Mouse (Mus musculus) testis, adult 2 months (tissue): Measurements from ENCODE around the gene Adgrb3. TPM values are rescaled to one million over a fixed set of nuclear protein-coding genes. Genes with fewer than 3 reads are reported as not detected.

ENCODE experiments used
- H3K27ac ChIP-seq: fragments of 200-500 bp; 2 replicates; pipeline ENCODE4 v1.5.1; 2012; ENCODE audit warnings: low read depth, low read length; ENCODE audit not compliant: control insufficient read depth, insufficient read depth
- H3K27me3 ChIP-seq: fragments of 200-500 bp; 2 replicates; pipeline ENCODE4 v1.6.1; 2012; ENCODE audit warnings: mild to moderate bottlenecking, low read length, moderate library complexity; ENCODE audit not compliant: control insufficient read depth, insufficient read depth
- H3K36me3 ChIP-seq: fragments of 200-500 bp; 2 replicates; pipeline ENCODE4 v1.6.1; 2012; ENCODE audit warnings: mild to moderate bottlenecking, low read length; ENCODE audit not compliant: control insufficient read depth, insufficient read depth
- H3K4me1 ChIP-seq: fragments of 200-500 bp; 2 replicates; pipeline ENCODE4 v1.6.1; 2012; ENCODE audit warnings: low read length; ENCODE audit not compliant: control insufficient read depth, insufficient read depth
- H3K4me3 ChIP-seq: fragments of 200-500 bp; 2 replicates; pipeline ENCODE4 v1.5.1; 2012; ENCODE audit warnings: low read depth, mild to moderate bottlenecking, low read length, moderate library complexity, mixed read lengths; ENCODE audit not compliant: control insufficient read depth
- CTCF ChIP-seq: fragments of 200-500 bp; IDR thresholded peaks from 2 replicates; pipeline ENCODE4 v1.5.1; 2012; ENCODE audit warnings: low read depth, mild to moderate bottlenecking, inconsistent platforms, low read length, moderate library complexity; ENCODE audit not compliant: control insufficient read depth, insufficient read depth, insufficient replicate concordance
- POLR2A ChIP-seq: fragments of 200-500 bp; IDR thresholded peaks from 2 replicates; pipeline ENCODE4 v1.6.1; 2012; ENCODE audit warnings: low read depth, mild to moderate bottlenecking, inconsistent platforms, low read length, moderate library complexity; ENCODE audit not compliant: control insufficient read depth
- polyA plus RNA-seq: library from polyadenylated mRNA; depleted of rRNA; stranded (reverse); fragments of >200 nt; gene quantifications from 2 replicates; pipeline ENCODE4 v1.2.3, GENCODE M21; 2012; rRNA removed

Gene Adgrb3
- polyA plus RNA-seq = 0.40 and 0.48 TPM in 2 replicates

DNA sequence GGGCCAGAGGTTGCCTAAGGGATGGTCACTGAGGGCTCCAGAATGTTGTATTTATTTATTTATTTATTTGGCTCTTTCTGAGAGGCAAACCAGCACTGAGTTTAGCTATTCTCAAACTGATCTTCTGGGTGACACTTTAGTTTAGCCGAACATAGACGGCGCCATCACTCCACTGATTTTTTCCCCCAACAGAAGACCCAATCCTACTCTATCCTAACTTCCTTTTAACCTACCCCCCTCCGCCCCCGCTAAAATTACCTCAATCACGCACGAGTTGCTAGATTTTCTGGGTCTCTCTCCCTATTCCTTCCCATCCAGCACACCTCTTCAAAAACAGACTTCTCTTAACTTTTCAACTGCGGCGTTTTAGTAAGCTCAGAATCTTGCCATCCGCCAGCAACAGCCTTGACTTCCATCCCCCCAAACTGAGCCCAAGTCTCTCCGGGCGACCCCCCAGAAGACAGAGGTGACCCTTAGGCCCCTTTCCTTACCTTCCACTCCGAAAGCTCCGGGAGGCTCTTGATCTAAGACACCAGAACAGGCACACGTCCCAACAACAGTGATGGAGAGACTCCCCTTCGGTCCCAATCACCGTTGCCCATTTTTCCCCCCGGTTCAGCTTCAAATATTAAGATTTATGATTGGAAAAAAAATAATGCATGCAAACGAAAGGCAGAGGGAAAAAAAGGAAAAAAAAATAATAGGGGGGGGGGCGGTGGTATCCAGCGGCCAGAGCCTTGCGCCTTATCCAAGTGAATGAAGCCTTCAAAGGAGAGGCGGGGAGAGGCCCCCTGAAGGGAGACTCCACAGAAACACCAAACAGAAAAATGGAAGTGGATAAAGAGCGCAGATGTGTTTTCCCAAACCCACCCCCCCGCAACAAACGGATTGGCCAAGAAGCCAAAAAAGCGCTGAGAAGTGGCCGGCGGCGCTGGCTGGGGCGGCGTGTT is at the start of gene Adgrb3:
Adgrb3 (minus strand) TSS at position 737 of the 950 bp plus-strand sequence.
- Histone ChIP-seq H3K27me3 (no peaks in the 10 kb centered on the region), H3K4me1 (peaks cover 5% of the 10 kb centered on the region), H3K36me3 (no peaks in the 10 kb centered on the region), H3K27ac (no peak within 1 kb of the TSS), H3K4me3 (peak within 1 kb of the TSS; percentile 90)
- TF ChIP-seq POLR2A (no peak), CTCF (no peak)

DNA sequence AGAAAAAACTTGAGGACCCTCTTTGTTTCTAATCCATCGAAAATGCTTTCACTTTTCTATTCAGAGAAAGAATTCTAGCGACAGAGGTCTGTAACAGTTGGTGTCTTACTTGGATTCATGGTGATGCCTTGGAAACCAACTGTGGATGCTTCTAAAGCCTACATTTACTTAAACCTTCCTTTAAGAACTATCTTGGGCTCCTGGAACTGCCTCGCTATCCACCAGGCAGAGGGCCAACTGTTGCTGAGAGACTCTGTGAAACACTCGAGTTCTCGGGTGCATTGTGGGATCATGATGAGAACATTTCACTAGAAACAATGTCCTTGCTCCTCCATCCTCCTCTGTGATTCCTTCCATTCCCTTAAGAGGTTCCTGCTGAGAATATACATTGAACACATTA is 48.0 kb upstream of the Adgrb3 start:
- no peak for TF ChIP-seq POLR2A
- no peak for TF ChIP-seq CTCF
- Histone ChIP-seq H3K4me1 (no peaks in the 10 kb centered on the region), H3K4me3 (no peak overlapping the region), H3K27ac (no peak overlapping the region), H3K27me3 (no peaks in the 10 kb centered on the region), H3K36me3 (no peaks in the 10 kb centered on the region)

DNA sequence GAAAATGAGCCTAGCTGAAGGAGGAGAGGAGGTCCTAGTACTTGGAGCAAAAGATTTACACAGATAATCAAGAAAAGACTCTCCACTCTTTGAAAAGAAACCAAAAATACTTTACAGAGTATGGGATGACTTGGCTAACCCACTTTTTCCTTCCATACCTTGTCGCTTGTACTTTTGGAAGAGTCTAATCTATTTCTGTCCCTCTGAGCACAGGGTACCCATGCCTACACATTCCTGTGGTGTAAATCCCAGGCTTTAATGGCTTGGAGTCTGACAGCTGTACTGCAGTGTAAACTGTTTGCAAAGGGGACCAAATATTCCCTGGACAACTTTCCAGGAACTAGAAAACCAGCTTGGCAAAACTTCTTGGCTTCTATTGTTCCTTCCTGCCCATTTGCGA is 28.0 kb upstream of the Adgrb3 start:
- no peaks in the 10 kb centered on the region for H3K36me3 ChIP-seq
- no peak overlapping the region for H3K27ac ChIP-seq
- TF ChIP-seq CTCF = no peak
- TF ChIP-seq POLR2A = no peak
- no peaks in the 10 kb centered on the region for H3K4me1 ChIP-seq
- H3K4me3 ChIP-seq = no peak overlapping the region
- no peaks in the 10 kb centered on the region for H3K27me3 ChIP-seq

DNA sequence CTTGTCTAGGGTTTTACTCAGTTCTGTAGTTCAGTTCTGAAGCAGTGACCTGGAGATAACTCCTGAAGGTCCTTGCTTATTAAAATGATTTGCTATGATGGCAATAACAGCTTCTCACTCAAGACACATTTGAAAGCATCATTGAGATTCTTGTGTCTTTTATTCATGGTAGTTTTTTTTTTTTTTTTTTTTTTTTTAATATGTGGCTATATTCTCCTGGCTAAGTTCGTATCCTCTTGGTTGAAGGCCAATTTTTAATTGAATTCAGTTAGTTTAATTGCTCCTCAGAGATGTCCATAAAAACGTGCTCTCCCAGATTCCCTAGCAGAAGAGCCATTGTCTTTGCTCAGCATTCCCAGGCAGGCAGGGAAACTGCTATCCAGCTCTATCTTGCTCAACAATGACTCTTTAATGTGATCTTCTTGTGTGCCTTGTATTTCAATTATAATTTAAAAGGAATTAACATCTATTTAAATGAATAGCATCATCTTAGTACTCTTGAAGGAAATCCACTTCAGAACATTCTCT is 25.0 kb upstream of the Adgrb3 start:
- no peaks in the 10 kb centered on the region for H3K4me1 ChIP-seq
- no peaks in the 10 kb centered on the region for H3K36me3 ChIP-seq
- no peak overlapping the region for H3K27ac ChIP-seq
- H3K4me3 ChIP-seq = no peak overlapping the region
- no peaks in the 10 kb centered on the region for H3K27me3 ChIP-seq
- no peak for TF ChIP-seq POLR2A
- TF ChIP-seq CTCF = no peak

DNA sequence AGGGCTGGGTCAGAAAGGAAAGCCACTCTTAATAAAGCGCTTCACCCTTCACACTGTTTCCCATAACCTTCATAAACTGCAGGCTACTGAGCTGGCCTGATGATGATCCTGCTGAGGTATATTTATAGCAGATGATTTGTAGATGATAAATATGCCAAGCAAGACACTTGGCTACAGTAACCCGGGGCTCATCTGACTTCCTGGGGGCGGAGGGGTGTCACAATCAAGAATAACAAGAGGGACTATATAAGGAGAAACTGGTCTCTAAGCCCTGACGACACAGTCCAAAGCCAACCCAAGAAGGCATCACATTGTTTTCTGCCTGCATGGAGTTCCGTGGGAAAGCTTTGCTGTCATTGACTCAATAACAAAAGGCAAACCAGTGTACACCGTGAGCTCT is 2.8 kb upstream of the Adgrb3 start:
- TF ChIP-seq CTCF (no peak), POLR2A (no peak)
- Histone ChIP-seq H3K4me1 (peaks cover 5% of the 10 kb centered on the region), H3K27me3 (no peaks in the 10 kb centered on the region), H3K36me3 (no peaks in the 10 kb centered on the region), H3K4me3 (no peak overlapping the region), H3K27ac (no peak overlapping the region)

DNA sequence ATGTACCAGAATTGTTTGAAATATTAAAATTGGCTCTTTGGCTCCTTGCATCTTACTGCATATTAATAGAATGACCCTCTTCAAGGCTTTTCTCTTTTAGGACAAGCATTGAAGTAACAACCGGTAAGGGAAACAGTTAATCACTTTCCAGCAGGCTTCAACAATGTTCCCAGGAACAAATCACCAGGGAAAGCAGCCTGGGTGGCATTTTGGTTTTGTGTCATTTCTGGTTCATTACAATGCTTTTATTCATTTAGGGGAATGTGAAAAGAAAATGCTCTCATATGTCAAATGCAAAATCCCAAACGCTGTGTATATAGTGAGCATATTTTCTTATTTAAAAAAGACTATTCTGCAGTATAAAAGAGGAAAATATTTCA is 2.0 kb upstream of the Adgrb3 start:
- Histone ChIP-seq H3K4me1 (peaks cover 5% of the 10 kb centered on the region), H3K27ac (no peak overlapping the region), H3K27me3 (no peaks in the 10 kb centered on the region), H3K4me3 (no peak overlapping the region), H3K36me3 (no peaks in the 10 kb centered on the region)
- no peak for TF ChIP-seq CTCF
- no peak for TF ChIP-seq POLR2A

DNA sequence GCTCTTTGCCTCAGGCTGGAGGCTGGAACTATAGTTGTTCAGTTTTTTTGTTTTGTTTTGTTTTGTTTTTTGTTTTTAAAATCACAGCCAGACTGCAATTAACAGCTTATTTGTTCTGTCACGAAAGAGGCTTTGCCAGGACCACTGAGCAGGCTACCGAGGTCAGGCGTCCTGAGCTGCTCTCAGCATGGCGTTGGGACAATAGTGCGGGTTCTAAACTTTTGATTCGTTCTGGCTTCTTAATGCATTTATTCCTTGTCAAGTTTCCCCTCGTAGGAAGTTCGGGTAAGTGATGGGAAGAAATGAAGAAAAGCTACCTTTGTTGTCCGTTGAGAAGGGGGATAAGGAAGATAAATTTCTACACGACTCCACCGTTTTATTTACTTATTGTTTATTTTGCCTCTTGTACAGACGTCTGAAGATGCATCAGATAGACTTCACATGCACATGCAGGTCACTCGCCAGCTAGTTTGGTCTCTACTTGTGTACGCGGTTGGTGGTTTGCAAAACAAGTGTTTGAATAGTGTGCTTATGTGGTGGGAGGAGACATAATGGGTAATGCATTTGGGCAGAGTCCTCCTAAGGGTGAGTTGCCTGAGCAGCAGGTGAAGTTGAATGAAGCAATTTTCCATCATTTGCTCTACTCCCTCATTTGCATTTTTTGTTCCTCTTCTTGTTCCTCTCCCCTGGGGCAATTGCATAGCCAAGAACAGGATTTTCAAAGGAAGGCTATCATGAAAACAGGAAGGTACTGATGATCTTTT is 1.4 kb upstream of the Adgrb3 start:
- no peak for TF ChIP-seq POLR2A
- no peak for TF ChIP-seq CTCF
- H3K27me3 ChIP-seq = no peaks in the 10 kb centered on the region
- H3K27ac ChIP-seq = no peak overlapping the region
- H3K4me3 ChIP-seq = peak overlapping the region; percentile 77
- peaks cover 5% of the 10 kb centered on the region for H3K4me1 ChIP-seq
- H3K36me3 ChIP-seq = no peaks in the 10 kb centered on the region
